Mouse (Mus musculus) forebrain, embryonic 14.5 days (tissue): ENCODE data around the gene Pigk. TPM values are rescaled to one million over a fixed set of nuclear protein-coding genes. Genes with fewer than 3 reads are reported as not detected.
A peak's percentile ranks its signal among the peaks of the same experiment; 100 is the strongest.

ENCODE experiments used
- ATAC-seq: fragments of 200-750 bp; cut with Nextera tagmentation; 2 replicates; pipeline ENCODE4 v1.8.0; 2017; ENCODE audit warnings: mild to moderate bottlenecking, moderate library complexity
- DNase-seq: peaks from one replicate; pipeline ENCODE4 v3.0.0-alpha.2; 2015; ENCODE audit warnings: low spot score
- H3K27ac ChIP-seq: fragments of 300-500 bp; sonication (generic); 2 replicates; pipeline ENCODE4 v1.5.1; 2014; ENCODE audit warnings: low read depth, mild to moderate bottlenecking, control low read depth, low read length, moderate library complexity
- H3K27me3 ChIP-seq: fragments of 300-500 bp; sonication (generic); replicated peaks from 2 replicates; pipeline ENCODE4 v1.6.1; 2014; ENCODE audit warnings: low read length, control low read depth, mixed read lengths; ENCODE audit not compliant: control insufficient read depth, insufficient read depth
- H3K36me3 ChIP-seq: fragments of 300-500 bp; sonication (generic); 2 replicates; pipeline ENCODE4 v1.6.1; 2014; ENCODE audit warnings: low read length, control low read depth; ENCODE audit not compliant: control insufficient read depth, insufficient read depth
- H3K4me1 ChIP-seq: fragments of 300-500 bp; sonication (generic); 2 replicates; pipeline ENCODE4 v1.6.1; 2014; ENCODE audit warnings: antibody characterized with exemption, low read length, control low read depth; ENCODE audit not compliant: control insufficient read depth, insufficient read depth
- H3K4me2 ChIP-seq: fragments of 300-500 bp; sonication (generic); 2 replicates; pipeline ENCODE4 v1.6.1; 2014; ENCODE audit warnings: mild to moderate bottlenecking, control low read depth, low read length
- H3K4me3 ChIP-seq: fragments of 300-500 bp; sonication (generic); 2 replicates; pipeline ENCODE4 v1.5.1; 2014; ENCODE audit warnings: low read depth, low read length, control low read depth
- H3K9ac ChIP-seq: fragments of 300-500 bp; sonication (generic); 2 replicates; pipeline ENCODE4 v1.6.1; 2014; ENCODE audit warnings: mild to moderate bottlenecking, low read length, control low read depth, moderate library complexity
- H3K9me3 ChIP-seq: fragments of 300-500 bp; sonication (generic); replicated peaks from 2 replicates; pipeline ENCODE4 v1.6.1; 2016; ENCODE audit warnings: low read length, control low read depth, mixed read lengths; ENCODE audit not compliant: control insufficient read depth
- WGBS: fragments of 180-500 bp; shearing (Covaris S2); extraction: QIAGEN DNeasy Blood & Tissue Kit; methylation state at CpG from one replicate; pipeline ENCODE4 v1.1.7; 2014; 5-methylcytosine and 5-hydroxymethylcytosine counted together
- polyA plus RNA-seq: library from polyadenylated mRNA; unstranded; fragments of >200 nt; fragmentation: Nextera tagmentation; extraction: Ambion mirVana; gene quantifications from 2 replicates; pipeline ENCODE4 v1.2.1, GENCODE M21; 2014

Gene Pigk
- polyA plus RNA-seq, 1 experiment from 2014 or later: 34.0 TPM

- ATAC-seq: no peak
These were observed 191.1 kb downstream of the Pigk start for GRCm38 (mm10) chr3:152905026-152905425.

GRCm38 (mm10) chr3:152905800-152906199 is 191.9 kb downstream of the Pigk start:
- H3K9ac ChIP-seq: no peak overlapping the region
- H3K9me3 ChIP-seq: no peaks in the 10 kb centered on the region
- 55% methylated on average over 10 of the region's 10 CpGs for WGBS
- H3K4me2 ChIP-seq: no peak overlapping the region
- H3K4me1 ChIP-seq: no peaks in the 10 kb centered on the region; the same call in 1 of the 2 replicates
- DNase-seq (no peak), ATAC-seq (no peak)
- H3K4me3 ChIP-seq: no peak overlapping the region
- no peak overlapping the region for H3K27ac ChIP-seq
- H3K36me3 ChIP-seq: no peaks in the 10 kb centered on the region
- H3K27me3 ChIP-seq: no peaks in the 10 kb centered on the region

More at GRCm38 (mm10) chr3:152905026-152905425, 191.1 kb downstream of the Pigk start:
- Histone ChIP-seq H3K9ac (no peak overlapping the region), H3K4me1 (no peaks in the 10 kb centered on the region; the same call in 1 of the 2 replicates), H3K36me3 (no peaks in the 10 kb centered on the region), H3K4me2 (no peak overlapping the region), H3K27ac (no peak overlapping the region), H3K4me3 (no peak overlapping the region), H3K9me3 (no peaks in the 10 kb centered on the region), H3K27me3 (no peaks in the 10 kb centered on the region)
- WGBS: 92% methylated on average over 10 of the region's 10 CpGs
- DNase-seq: no peak

- Histone ChIP-seq H3K36me3 (no peaks in the 10 kb centered on the region), H3K27ac (no peak overlapping the region), H3K4me3 (no peak overlapping the region), H3K9me3 (no peaks in the 10 kb centered on the region), H3K4me2 (no peak overlapping the region), H3K9ac (no peak overlapping the region), H3K4me1 (no peaks in the 10 kb centered on the region; the same call in 1 of the 2 replicates), H3K27me3 (no peaks in the 10 kb centered on the region)
- DNase-seq: peak; percentile 47
- WGBS: 71% methylated on average over 5 of the region's 5 CpGs
- ATAC-seq: no peak
These were observed 193.2 kb downstream of the Pigk start for GRCm38 (mm10) chr3:152907087-152907486.

- Histone ChIP-seq H3K9ac (no peak overlapping the region), H3K4me3 (no peak overlapping the region), H3K9me3 (no peaks in the 10 kb centered on the region), H3K27ac (no peak overlapping the region), H3K4me1 (no peaks in the 10 kb centered on the region; the same call in 1 of the 2 replicates), H3K27me3 (no peaks in the 10 kb centered on the region), H3K4me2 (no peak overlapping the region), H3K36me3 (no peaks in the 10 kb centered on the region)
- ATAC-seq (no peak), DNase-seq (no peak)
- 85% methylated on average over 5 of the region's 5 CpGs for WGBS
These were observed 193.8 kb downstream of the Pigk start for GRCm38 (mm10) chr3:152907683-152908082.

- 90% methylated on average over 4 of the region's 4 CpGs for WGBS
- H3K4me2 ChIP-seq: no peak overlapping the region
- H3K4me1 ChIP-seq: no peaks in the 10 kb centered on the region
- ATAC-seq (no peak), DNase-seq (no peak)
- H3K4me3 ChIP-seq: no peak overlapping the region
- H3K27me3 ChIP-seq: no peaks in the 10 kb centered on the region
- H3K9ac ChIP-seq: no peak overlapping the region
- no peaks in the 10 kb centered on the region for H3K9me3 ChIP-seq
- no peak overlapping the region for H3K27ac ChIP-seq
- H3K36me3 ChIP-seq: no peaks in the 10 kb centered on the region
These were observed 197.7 kb downstream of the Pigk start for GRCm38 (mm10) chr3:152911578-152911977.

- Histone ChIP-seq H3K9ac (no peak overlapping the region), H3K4me1 (no peaks in the 10 kb centered on the region), H3K4me3 (no peak overlapping the region), H3K27ac (no peak overlapping the region), H3K36me3 (no peaks in the 10 kb centered on the region), H3K27me3 (no peaks in the 10 kb centered on the region), H3K4me2 (no peak overlapping the region), H3K9me3 (no peaks in the 10 kb centered on the region)
- 84% methylated on average over 23 of the region's 23 CpGs for WGBS
- ATAC-seq: no peak
- DNase-seq: no peak
These were observed 198.6 kb downstream of the Pigk start for GRCm38 (mm10) chr3:152912216-152913101.

- Histone ChIP-seq H3K4me2 (no peak overlapping the region), H3K9ac (no peak overlapping the region), H3K4me3 (no peak overlapping the region), H3K36me3 (no peaks in the 10 kb centered on the region), H3K27me3 (no peaks in the 10 kb centered on the region), H3K4me1 (no peaks in the 10 kb centered on the region), H3K27ac (no peak overlapping the region), H3K9me3 (no peaks in the 10 kb centered on the region)
- WGBS: 95% methylated on average over 10 of the region's 10 CpGs
- DNase-seq (no peak), ATAC-seq (no peak)
These were observed 199.2 kb downstream of the Pigk start for GRCm38 (mm10) chr3:152913150-152913549.

- no peak overlapping the region for H3K9ac ChIP-seq
- 97% methylated on average over 3 of the region's 3 CpGs for WGBS
These were observed 199.7 kb downstream of the Pigk start for GRCm38 (mm10) chr3:152913625-152914024.

GRCm38 (mm10) chr3:152914376-152914775 is 200.5 kb downstream of the Pigk start:
- H3K9ac ChIP-seq: no peak overlapping the region
- DNase-seq (no peak), ATAC-seq (no peak)
- no peak overlapping the region for H3K27ac ChIP-seq
- no peak overlapping the region for H3K4me2 ChIP-seq
- H3K4me1 ChIP-seq: no peaks in the 10 kb centered on the region
- no peaks in the 10 kb centered on the region for H3K36me3 ChIP-seq
- no peaks in the 10 kb centered on the region for H3K27me3 ChIP-seq
- H3K4me3 ChIP-seq: no peak overlapping the region
- no peaks in the 10 kb centered on the region for H3K9me3 ChIP-seq
- 88% methylated on average over 6 of the region's 6 CpGs for WGBS

More at GRCm38 (mm10) chr3:152913625-152914024, 199.7 kb downstream of the Pigk start:
- Histone ChIP-seq H3K4me1 (no peaks in the 10 kb centered on the region), H3K27me3 (no peaks in the 10 kb centered on the region), H3K9me3 (no peaks in the 10 kb centered on the region), H3K27ac (no peak overlapping the region), H3K4me2 (no peak overlapping the region), H3K4me3 (no peak overlapping the region), H3K36me3 (no peaks in the 10 kb centered on the region)
- ATAC-seq: no peak
- DNase-seq: no peak
